Mouse (Mus musculus) cerebellum, adult 18-20 months (tissue): ENCODE measurements around the gene Gcsh.

Source experiments
- DNase-seq, 2 experiments: peaks; one replicate each; pipeline ENCODE4 v3.0.0; 2021

Gene Gcsh

GRCm38 (mm10) chr8:116975606-116976005 is 17.7 kb downstream of the Gcsh start:
- DNase-seq = no peak

- no peak for DNase-seq
Measured at GRCm38 (mm10) chr8:116975066-116975465, 18.3 kb downstream of the Gcsh start.

- no peak for DNase-seq
Measured at GRCm38 (mm10) chr8:116969531-116969930, 23.8 kb downstream of the Gcsh start.

GRCm38 (mm10) chr8:116954415-116954814 is 38.9 kb downstream of the Gcsh start:
- DNase-seq = no peak

GRCm38 (mm10) chr8:116952428-116952827 is 40.9 kb downstream of the Gcsh start:
- no peak for DNase-seq

GRCm38 (mm10) chr8:116951778-116952177 is 41.6 kb downstream of the Gcsh start:
- DNase-seq = peak in 1 of 2 experiments; percentile 22

GRCm38 (mm10) chr8:116951369-116951768 is 42.0 kb downstream of the Gcsh start:
- DNase-seq = no peak

GRCm38 (mm10) chr8:116947589-116947988 is 45.7 kb downstream of the Gcsh start:
- no peak for DNase-seq

GRCm38 (mm10) chr8:116946851-116947250 is 46.5 kb downstream of the Gcsh start:
- no peak for DNase-seq

GRCm38 (mm10) chr8:116946268-116946838 is 47.0 kb downstream of the Gcsh start:
- DNase-seq = no peak

GRCm38 (mm10) chr8:116945169-116945910 is 48.0 kb downstream of the Gcsh start:
- no peak for DNase-seq

- DNase-seq = no peak
Measured at GRCm38 (mm10) chr8:116944385-116944696, 49.0 kb downstream of the Gcsh start.

- peak in 1 of 2 experiments; percentile 49 for DNase-seq
Measured at GRCm38 (mm10) chr8:116943555-116944384, 49.6 kb downstream of the Gcsh start.

GRCm38 (mm10) chr8:116943161-116943554 is 50.2 kb downstream of the Gcsh start, which contains the start of gene Atmin:
Atmin (plus strand) TSS chr8:116943393.
- DNase-seq = peak; percentile 85 to 95

GRCm38 (mm10) chr8:116942284-116943058 is 50.9 kb downstream of the Gcsh start:
- no peak for DNase-seq

- no peak for DNase-seq
Measured at GRCm38 (mm10) chr8:116935506-116935905, 57.8 kb downstream of the Gcsh start.

GRCm38 (mm10) chr8:116934976-116935375 is 58.4 kb downstream of the Gcsh start:
- DNase-seq = no peak
